Mouse (Mus musculus): ENCODE data around the gene Izumo1.

DNA sequence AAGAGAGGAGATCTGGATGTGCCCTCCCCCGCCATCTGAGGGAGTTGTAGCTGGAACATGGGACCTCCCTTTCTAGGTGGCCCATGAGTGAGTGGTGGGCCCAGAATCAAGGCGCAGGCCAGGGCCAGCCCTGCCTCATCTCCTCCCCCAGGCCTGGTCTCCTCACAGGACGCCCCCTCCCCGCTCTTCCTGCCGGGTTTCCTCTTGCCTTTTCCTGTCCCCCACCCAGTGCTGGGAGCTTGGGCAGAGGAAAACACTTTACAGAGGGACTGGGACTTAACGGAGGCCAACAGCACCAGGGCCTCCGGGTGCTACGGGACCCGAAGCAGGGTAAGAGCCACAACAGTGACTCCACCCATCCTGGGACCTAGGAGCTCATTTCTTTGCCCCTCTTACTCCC lies 5.7 kb downstream of the Izumo1 start, which contains the start of gene Rasip1:
- TF ChIP-seq CTCF (IDR thresholded peaks at IDR 0.05; ENCODE audit: low read depth, low read length), result no peak
- no peak for TF ChIP-seq EP300 (IDR thresholded peaks at IDR 0.05; ENCODE audit: insufficient read depth, low read depth, low read length)
- TF ChIP-seq POLR2A (IDR thresholded peaks at IDR 0.05; ENCODE audit: insufficient read depth, low read length), result no peak

All from ES-Bruce4 (cell line).